Mouse (Mus musculus): ENCODE measurements at regions not wholly inside any gene's neighbourhood (a gene's known extent, or its start where the extent isn't known, plus 50 kb on each side); places are given as distances from the start of the nearest gene placed in this dataset.

GRCm38 (mm10) chr3:78736111-78736510 is 550.2 kb downstream of the Rapgef2 start:
- no peak for DNase-seq (ENCODE audit: low read depth, low spot score)
- H3K36me3 ChIP-seq (ENCODE audit: control insufficient read depth, insufficient read depth, low read length, poor library complexity, severe bottlenecking): no peaks in the 10 kb centered on the region
- H3K27me3 ChIP-seq (ENCODE audit: control insufficient read depth, insufficient read depth, low read length, poor library complexity, severe bottlenecking): no peaks in the 10 kb centered on the region

- Histone ChIP-seq H3K27me3 (ENCODE audit: control insufficient read depth, insufficient read depth, low read length, poor library complexity, severe bottlenecking) (no peaks in the 10 kb centered on the region), H3K36me3 (ENCODE audit: control insufficient read depth, insufficient read depth, low read length, poor library complexity, severe bottlenecking) (no peaks in the 10 kb centered on the region)
- DNase-seq (ENCODE audit: low read depth, low spot score): no peak
These were observed 569.6 kb downstream of the Rapgef2 start for GRCm38 (mm10) chr3:78716691-78717090.

GRCm38 (mm10) chr3:78707687-78708086 is 578.6 kb downstream of the Rapgef2 start:
- H3K36me3 ChIP-seq (ENCODE audit: control insufficient read depth, insufficient read depth, low read length, poor library complexity, severe bottlenecking): no peaks in the 10 kb centered on the region
- no peaks in the 10 kb centered on the region for H3K27me3 ChIP-seq (ENCODE audit: control insufficient read depth, insufficient read depth, low read length, poor library complexity, severe bottlenecking)
- no peak for DNase-seq (ENCODE audit: low read depth, low spot score)

GRCm38 (mm10) chr3:78698936-78699335 is 587.4 kb downstream of the Rapgef2 start:
- Histone ChIP-seq H3K27me3 (ENCODE audit: control insufficient read depth, insufficient read depth, low read length, poor library complexity, severe bottlenecking) (no peaks in the 10 kb centered on the region), H3K36me3 (ENCODE audit: control insufficient read depth, insufficient read depth, low read length, poor library complexity, severe bottlenecking) (no peaks in the 10 kb centered on the region)
- no peak for DNase-seq (ENCODE audit: low read depth, low spot score)

- DNase-seq (ENCODE audit: low read depth, low spot score): no peak
- no peaks in the 10 kb centered on the region for H3K36me3 ChIP-seq (ENCODE audit: control insufficient read depth, insufficient read depth, low read length, poor library complexity, severe bottlenecking)
- no peaks in the 10 kb centered on the region for H3K27me3 ChIP-seq (ENCODE audit: control insufficient read depth, insufficient read depth, low read length, poor library complexity, severe bottlenecking)
These were observed 594.8 kb downstream of the Rapgef2 start for GRCm38 (mm10) chr3:78691499-78691898.

- DNase-seq (ENCODE audit: low read depth, low spot score): no peak
- no peaks in the 10 kb centered on the region for H3K36me3 ChIP-seq (ENCODE audit: control insufficient read depth, insufficient read depth, low read length, poor library complexity, severe bottlenecking)
- no peaks in the 10 kb centered on the region for H3K27me3 ChIP-seq (ENCODE audit: control insufficient read depth, insufficient read depth, low read length, poor library complexity, severe bottlenecking)
These were observed 608.7 kb downstream of the Rapgef2 start for GRCm38 (mm10) chr3:78677656-78678055.

- Histone ChIP-seq H3K36me3 (ENCODE audit: control insufficient read depth, insufficient read depth, low read length, poor library complexity, severe bottlenecking) (no peaks in the 10 kb centered on the region), H3K27me3 (ENCODE audit: control insufficient read depth, insufficient read depth, low read length, poor library complexity, severe bottlenecking) (no peaks in the 10 kb centered on the region)
- DNase-seq (ENCODE audit: low read depth, low spot score): no peak
These were observed 609.5 kb downstream of the Rapgef2 start for GRCm38 (mm10) chr3:78676806-78677205.

- H3K27me3 ChIP-seq (ENCODE audit: control insufficient read depth, insufficient read depth, low read length, poor library complexity, severe bottlenecking): no peaks in the 10 kb centered on the region
- no peaks in the 10 kb centered on the region for H3K36me3 ChIP-seq (ENCODE audit: control insufficient read depth, insufficient read depth, low read length, poor library complexity, severe bottlenecking)
- no peak for DNase-seq (ENCODE audit: low read depth, low spot score)
These were observed 611.7 kb downstream of the Rapgef2 start for GRCm38 (mm10) chr3:78674529-78675187.

- no peaks in the 10 kb centered on the region for H3K36me3 ChIP-seq (ENCODE audit: control insufficient read depth, insufficient read depth, low read length, poor library complexity, severe bottlenecking)
- no peaks in the 10 kb centered on the region for H3K27me3 ChIP-seq (ENCODE audit: control insufficient read depth, insufficient read depth, low read length, poor library complexity, severe bottlenecking)
- no peak for DNase-seq (ENCODE audit: low read depth, low spot score)
These were observed 618.3 kb downstream of the Rapgef2 start for GRCm38 (mm10) chr3:78668050-78668449.

- Histone ChIP-seq H3K36me3 (ENCODE audit: control insufficient read depth, insufficient read depth, low read length, poor library complexity, severe bottlenecking) (no peaks in the 10 kb centered on the region), H3K27me3 (ENCODE audit: control insufficient read depth, insufficient read depth, low read length, poor library complexity, severe bottlenecking) (no peaks in the 10 kb centered on the region)
- DNase-seq (ENCODE audit: low read depth, low spot score): no peak
These were observed 618.8 kb downstream of the Rapgef2 start for GRCm38 (mm10) chr3:78667374-78668023.

- no peaks in the 10 kb centered on the region for H3K27me3 ChIP-seq (ENCODE audit: control insufficient read depth, insufficient read depth, low read length, poor library complexity, severe bottlenecking)
- no peak for DNase-seq (ENCODE audit: low read depth, low spot score)
- H3K36me3 ChIP-seq (ENCODE audit: control insufficient read depth, insufficient read depth, low read length, poor library complexity, severe bottlenecking): no peaks in the 10 kb centered on the region
These were observed 638.2 kb downstream of the Rapgef2 start for GRCm38 (mm10) chr3:78648115-78648514.

- H3K36me3 ChIP-seq (ENCODE audit: control insufficient read depth, insufficient read depth, low read length, poor library complexity, severe bottlenecking): no peaks in the 10 kb centered on the region
- DNase-seq (ENCODE audit: low read depth, low spot score): no peak
- H3K27me3 ChIP-seq (ENCODE audit: control insufficient read depth, insufficient read depth, low read length, poor library complexity, severe bottlenecking): no peaks in the 10 kb centered on the region
These were observed 650.9 kb downstream of the Rapgef2 start for GRCm38 (mm10) chr3:78635386-78635785.

- Histone ChIP-seq H3K36me3 (ENCODE audit: control insufficient read depth, insufficient read depth, low read length, poor library complexity, severe bottlenecking) (no peaks in the 10 kb centered on the region), H3K27me3 (ENCODE audit: control insufficient read depth, insufficient read depth, low read length, poor library complexity, severe bottlenecking) (no peaks in the 10 kb centered on the region)
- no peak for DNase-seq (ENCODE audit: low read depth, low spot score)
These were observed 667.4 kb downstream of the Rapgef2 start for GRCm38 (mm10) chr3:78618900-78619299.

GRCm38 (mm10) chr3:78594718-78595236 is 691.5 kb downstream of the Rapgef2 start:
- H3K36me3 ChIP-seq (ENCODE audit: control insufficient read depth, insufficient read depth, low read length, poor library complexity, severe bottlenecking): no peaks in the 10 kb centered on the region
- no peak for DNase-seq (ENCODE audit: low read depth, low spot score)
- H3K27me3 ChIP-seq (ENCODE audit: control insufficient read depth, insufficient read depth, low read length, poor library complexity, severe bottlenecking): no peaks in the 10 kb centered on the region

- H3K27me3 ChIP-seq (ENCODE audit: control insufficient read depth, insufficient read depth, low read length, poor library complexity, severe bottlenecking): no peaks in the 10 kb centered on the region
- H3K36me3 ChIP-seq (ENCODE audit: control insufficient read depth, insufficient read depth, low read length, poor library complexity, severe bottlenecking): no peaks in the 10 kb centered on the region
- DNase-seq (ENCODE audit: low read depth, low spot score): no peak
These were observed 692.0 kb downstream of the Rapgef2 start for GRCm38 (mm10) chr3:78594305-78594704.
